Mouse (Mus musculus) lung, embryonic 14.5 days (tissue): ENCODE results near the gene 9930111J21Rik2. TPM values are rescaled to one million over a fixed set of nuclear protein-coding genes. Genes with fewer than 3 reads are reported as not detected.
"Not testable (repeated sequence)": the region's sequence is repeated elsewhere in the genome, so short reads cannot be mapped to it uniquely, and the experiment has no call there.

Source experiments
- ATAC-seq: fragments of 200-750 bp; cut with Nextera tagmentation; 2 replicates; pipeline ENCODE4 v1.8.0; 2017; ENCODE audit warnings: mild to moderate bottlenecking, moderate TSS enrichment, moderate library complexity; ENCODE audit not compliant: insufficient read depth
- DNase-seq: peaks from one replicate; pipeline ENCODE4 v3.0.0-alpha.2; 2015
- H3K27ac ChIP-seq: fragments of 300-500 bp; sonication (generic); 2 replicates; pipeline ENCODE4 v1.5.1; 2014; ENCODE audit warnings: low read depth, mild to moderate bottlenecking, moderate library complexity
- H3K27me3 ChIP-seq: fragments of 300-500 bp; sonication (generic); 2 replicates; pipeline ENCODE4 v1.6.1; 2014; ENCODE audit warnings: low read length, control low read depth; ENCODE audit not compliant: insufficient read depth
- H3K36me3 ChIP-seq: fragments of 300-500 bp; sonication (generic); 2 replicates; pipeline ENCODE4 v1.6.1; 2014; ENCODE audit warnings: control low read depth; ENCODE audit not compliant: insufficient read depth
- H3K4me1 ChIP-seq: fragments of 300-500 bp; sonication (generic); 2 replicates; pipeline ENCODE4 v1.6.1; 2014; ENCODE audit warnings: antibody characterized with exemption, control low read depth; ENCODE audit not compliant: insufficient read depth
- H3K4me2 ChIP-seq: fragments of 300-500 bp; sonication (generic); 2 replicates; pipeline ENCODE4 v1.6.1; 2014; ENCODE audit warnings: mild to moderate bottlenecking
- H3K4me3 ChIP-seq: fragments of 300-500 bp; sonication (generic); 2 replicates; pipeline ENCODE4 v1.5.1; 2014; ENCODE audit warnings: low read depth, low read length
- H3K9ac ChIP-seq: fragments of 300-500 bp; sonication (generic); 2 replicates; pipeline ENCODE4 v1.6.1; 2014
- H3K9me3 ChIP-seq: fragments of 300-500 bp; sonication (generic); 2 replicates; pipeline ENCODE4 v1.6.1; 2016; ENCODE audit warnings: low read depth, low read length, control low read depth
- CTCF ChIP-seq: IDR thresholded peaks from 2 replicates; pipeline ENCODE4 v1.5.1; 2016; ENCODE audit warnings: antibody characterized with exemption, low read depth
- WGBS: fragments of 180-500 bp; shearing (Covaris S2); extraction: QIAGEN DNeasy Blood & Tissue Kit; methylation state at CpG from one replicate; pipeline ENCODE4 v1.1.7; 2014; 5-methylcytosine and 5-hydroxymethylcytosine counted together
- polyA plus RNA-seq: library from polyadenylated mRNA; unstranded; fragments of >200 nt; fragmentation: Nextera tagmentation; extraction: Ambion mirVana; gene quantifications from 2 replicates; pipeline ENCODE4 v1.2.1, GENCODE M21; 2014

Gene 9930111J21Rik2
- 0.38 and 0.79 TPM in 2 replicates for polyA plus RNA-seq

- not testable (repeated sequence) for H3K9ac ChIP-seq, H3K9me3 ChIP-seq, H3K36me3 ChIP-seq, ATAC-seq, H3K4me3 ChIP-seq, H3K27ac ChIP-seq, H3K27me3 ChIP-seq, H3K4me2 ChIP-seq, DNase-seq, H3K4me1 ChIP-seq
- WGBS: 67% methylated on average over 1 of the region's 6 CpGs
Observed at GRCm38 (mm10) chr11:49051093-49051891, at the start of gene 9930111J21Rik2. Gene 9930111J21Rik2, minus strand, starts transcription at chr11:49051242.

DNA sequence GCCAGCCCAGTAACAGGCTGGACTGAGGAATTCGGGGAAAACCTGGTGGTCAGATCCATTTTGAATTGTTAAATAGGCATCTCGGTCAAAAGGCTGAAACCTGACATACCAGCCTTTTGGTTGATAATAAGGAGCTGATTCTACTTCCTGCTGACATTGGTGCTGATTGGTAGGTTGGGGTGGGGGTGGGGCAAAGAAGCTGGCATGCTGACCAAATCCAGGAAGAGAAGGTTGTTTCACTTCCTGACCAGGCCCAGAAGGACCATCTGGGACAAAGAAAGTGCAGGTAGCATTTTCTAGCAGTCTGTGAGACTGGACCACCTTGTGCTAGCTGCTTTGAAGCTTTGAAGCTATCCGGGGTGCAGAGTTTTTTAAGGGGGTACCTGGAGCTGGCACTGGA lies 49.4 kb upstream of the 9930111J21Rik2 start:
- 80% methylated on average over 3 of the region's 3 CpGs for WGBS
- H3K36me3 ChIP-seq: no peaks in the 10 kb centered on the region
- ATAC-seq (no peak), DNase-seq (no peak)
- no peaks in the 10 kb centered on the region for H3K4me1 ChIP-seq
- no peak overlapping the region for H3K4me2 ChIP-seq
- TF ChIP-seq CTCF: no peak
- no peak overlapping the region for H3K4me3 ChIP-seq
- H3K9ac ChIP-seq: no peak overlapping the region
- no peaks in the 10 kb centered on the region for H3K9me3 ChIP-seq
- H3K27ac ChIP-seq: no peak overlapping the region
- no peaks in the 10 kb centered on the region for H3K27me3 ChIP-seq

DNA sequence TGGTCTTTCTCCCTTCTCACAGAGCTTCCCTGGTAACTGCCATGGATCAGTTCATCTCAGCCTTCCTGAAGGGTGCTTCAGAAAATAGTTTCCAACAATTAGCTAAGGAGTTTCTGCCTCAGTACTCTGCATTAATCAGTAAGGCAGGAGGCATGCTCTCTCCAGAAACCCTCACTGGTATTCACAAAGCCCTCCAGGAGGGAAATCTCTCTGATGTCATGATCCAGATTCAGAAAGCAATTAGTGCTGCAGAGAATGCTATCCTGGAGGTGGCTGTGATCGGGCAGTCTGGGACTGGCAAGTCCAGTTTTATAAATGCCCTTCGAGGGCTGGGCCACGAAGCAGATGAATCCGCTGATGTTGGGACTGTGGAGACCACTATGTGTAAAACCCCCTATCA lies 44.3 kb upstream of the 9930111J21Rik2 start:
- ATAC-seq (no peak), DNase-seq (no peak)
- H3K27me3 ChIP-seq: no peaks in the 10 kb centered on the region
- H3K27ac ChIP-seq: no peak overlapping the region
- no peak overlapping the region for H3K9ac ChIP-seq
- H3K4me1 ChIP-seq: no peaks in the 10 kb centered on the region
- no peaks in the 10 kb centered on the region for H3K36me3 ChIP-seq
- H3K4me3 ChIP-seq: no peak overlapping the region
- 85% methylated on average over 4 of the region's 4 CpGs for WGBS
- TF ChIP-seq CTCF: no peak
- H3K9me3 ChIP-seq: no peaks in the 10 kb centered on the region
- no peak overlapping the region for H3K4me2 ChIP-seq

GRCm38 (mm10) chr11:49093861-49094660 lies 43.0 kb upstream of the 9930111J21Rik2 start:
- H3K4me3 ChIP-seq: no peak overlapping the region
- H3K27me3 ChIP-seq: no peaks in the 10 kb centered on the region
- no peak for TF ChIP-seq CTCF
- no peaks in the 10 kb centered on the region for H3K4me1 ChIP-seq
- H3K4me2 ChIP-seq: no peak overlapping the region
- no peak for DNase-seq
- H3K9ac ChIP-seq: no peak overlapping the region
- WGBS: 82% methylated on average over 6 of the region's 6 CpGs
- H3K9me3 ChIP-seq: no peaks in the 10 kb centered on the region
- no peak for ATAC-seq
- no peaks in the 10 kb centered on the region for H3K36me3 ChIP-seq
- H3K27ac ChIP-seq: no peak overlapping the region

- ATAC-seq (no peak), DNase-seq (no peak)
- Histone ChIP-seq H3K9ac (no peak overlapping the region), H3K27ac (no peak overlapping the region), H3K4me2 (no peak overlapping the region), H3K4me1 (no peaks in the 10 kb centered on the region), H3K27me3 (no peaks in the 10 kb centered on the region), H3K4me3 (no peak overlapping the region), H3K9me3 (no peaks in the 10 kb centered on the region), H3K36me3 (no peaks in the 10 kb centered on the region)
- no peak for TF ChIP-seq CTCF
- WGBS: 82% methylated on average over 2 of the region's 2 CpGs
Observed at GRCm38 (mm10) chr11:49092786-49093185, 41.7 kb upstream of the 9930111J21Rik2 start.

- ATAC-seq (no peak), DNase-seq (no peak)
- no peaks in the 10 kb centered on the region for H3K36me3 ChIP-seq
- no peak overlapping the region for H3K4me2 ChIP-seq
- H3K9ac ChIP-seq: no peak overlapping the region
- 97% methylated on average over 1 of the region's 1 CpGs for WGBS
- no peaks in the 10 kb centered on the region for H3K27me3 ChIP-seq
- no peak overlapping the region for H3K27ac ChIP-seq
- no peaks in the 10 kb centered on the region for H3K9me3 ChIP-seq
- H3K4me3 ChIP-seq: no peak overlapping the region
- no peak for TF ChIP-seq CTCF
- no peaks in the 10 kb centered on the region for H3K4me1 ChIP-seq
Observed at GRCm38 (mm10) chr11:49092053-49092586, 41.1 kb upstream of the 9930111J21Rik2 start.

DNA sequence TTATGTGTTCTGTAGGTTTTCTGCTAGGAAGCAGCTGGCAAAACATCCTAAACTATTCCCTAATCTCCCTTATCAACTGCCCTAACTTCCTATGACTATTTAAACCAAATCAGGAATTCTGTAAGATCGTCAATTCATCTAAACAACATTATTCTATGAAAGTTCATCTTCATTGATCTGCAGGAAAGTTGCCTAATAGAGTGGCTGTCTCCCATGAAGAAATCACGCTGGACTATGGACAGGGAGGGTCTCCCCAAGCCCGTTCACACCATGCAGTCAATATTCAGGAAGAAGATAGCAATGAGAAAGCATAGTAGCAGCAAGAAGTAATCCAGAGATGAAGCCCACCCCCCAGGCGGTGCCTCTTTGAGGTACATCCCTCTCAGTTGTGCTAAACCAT lies 40.1 kb upstream of the 9930111J21Rik2 start:
- no peak for TF ChIP-seq CTCF
- no peaks in the 10 kb centered on the region for H3K27me3 ChIP-seq
- no peak overlapping the region for H3K27ac ChIP-seq
- H3K4me3 ChIP-seq: no peak overlapping the region
- no peaks in the 10 kb centered on the region for H3K9me3 ChIP-seq
- ATAC-seq (no peak), DNase-seq (no peak)
- no peaks in the 10 kb centered on the region for H3K4me1 ChIP-seq
- no peak overlapping the region for H3K4me2 ChIP-seq
- no peak overlapping the region for H3K9ac ChIP-seq
- no peaks in the 10 kb centered on the region for H3K36me3 ChIP-seq
- 61% methylated on average over 4 of the region's 4 CpGs for WGBS
